Mouse (Mus musculus) midbrain, embryonic 12.5 days (tissue): Measurements from ENCODE around the gene Il22ra1. TPM values are rescaled to one million over a fixed set of nuclear protein-coding genes. Genes with fewer than 3 reads are reported as not detected.

Experiments
- polyA plus RNA-seq: library from polyadenylated mRNA; unstranded; fragments of >200 nt; fragmentation: Nextera tagmentation; extraction: Ambion mirVana; gene quantifications from 2 replicates; pipeline ENCODE4 v1.2.1, GENCODE M21; 2016

The Il22ra1 gene
- polyA plus RNA-seq, 1 experiment from 2014 or later, result not detected

Other genes with a start within 250 kb of the Il22ra1 start
- 1.2 and 1.7 TPM in 2 replicates for gene Stpg1, start 233.4 kb upstream of the Il22ra1 start, polyA plus RNA-seq
- 3.4 and 3.7 TPM in 2 replicates for gene Nipal3, start 233.1 kb upstream of the Il22ra1 start, polyA plus RNA-seq
- gene Grhl3, start 154.5 kb upstream of the Il22ra1 start, polyA plus RNA-seq, result 4.0 and 6.7 TPM in 2 replicates
- gene Ifnlr1, start 41.9 kb upstream of the Il22ra1 start, polyA plus RNA-seq, result 0.24 and 0.43 TPM in 2 replicates
- 0.03 and 0.12 TPM in 2 replicates for gene Myom3, start 31.5 kb downstream of the Il22ra1 start, polyA plus RNA-seq
- 351 and 371 TPM in 2 replicates for gene Srsf10, start 127.6 kb downstream of the Il22ra1 start, polyA plus RNA-seq
- 189 and 199 TPM in 2 replicates for gene Pnrc2, start 145.7 kb downstream of the Il22ra1 start, polyA plus RNA-seq
- 0.13 and 0.27 TPM in 2 replicates for gene Cnr2, start 167.2 kb downstream of the Il22ra1 start, polyA plus RNA-seq
- gene Fuca1, start 192.6 kb downstream of the Il22ra1 start, polyA plus RNA-seq, result 50.6 and 54.7 TPM in 2 replicates
- 52.7 and 54.1 TPM in 2 replicates for gene Hmgcl, start 218.3 kb downstream of the Il22ra1 start, polyA plus RNA-seq
- 32.1 and 32.8 TPM in 2 replicates for gene Gale, start 235.6 kb downstream of the Il22ra1 start, polyA plus RNA-seq
- 162 and 163 TPM in 2 replicates for gene Lypla2, start 244.5 kb downstream of the Il22ra1 start, polyA plus RNA-seq